Mouse (Mus musculus): ENCODE measurements around the gene Hspb11. TPM values are rescaled to one million over a fixed set of nuclear protein-coding genes. Genes with fewer than 3 reads are reported as not detected.

Gene Hspb11
- 11.3 to 13.8 TPM (median 12.7 TPM) in 4 replicates for total RNA-seq (2023; ENCODE audit: inconsistent age)

DNA sequence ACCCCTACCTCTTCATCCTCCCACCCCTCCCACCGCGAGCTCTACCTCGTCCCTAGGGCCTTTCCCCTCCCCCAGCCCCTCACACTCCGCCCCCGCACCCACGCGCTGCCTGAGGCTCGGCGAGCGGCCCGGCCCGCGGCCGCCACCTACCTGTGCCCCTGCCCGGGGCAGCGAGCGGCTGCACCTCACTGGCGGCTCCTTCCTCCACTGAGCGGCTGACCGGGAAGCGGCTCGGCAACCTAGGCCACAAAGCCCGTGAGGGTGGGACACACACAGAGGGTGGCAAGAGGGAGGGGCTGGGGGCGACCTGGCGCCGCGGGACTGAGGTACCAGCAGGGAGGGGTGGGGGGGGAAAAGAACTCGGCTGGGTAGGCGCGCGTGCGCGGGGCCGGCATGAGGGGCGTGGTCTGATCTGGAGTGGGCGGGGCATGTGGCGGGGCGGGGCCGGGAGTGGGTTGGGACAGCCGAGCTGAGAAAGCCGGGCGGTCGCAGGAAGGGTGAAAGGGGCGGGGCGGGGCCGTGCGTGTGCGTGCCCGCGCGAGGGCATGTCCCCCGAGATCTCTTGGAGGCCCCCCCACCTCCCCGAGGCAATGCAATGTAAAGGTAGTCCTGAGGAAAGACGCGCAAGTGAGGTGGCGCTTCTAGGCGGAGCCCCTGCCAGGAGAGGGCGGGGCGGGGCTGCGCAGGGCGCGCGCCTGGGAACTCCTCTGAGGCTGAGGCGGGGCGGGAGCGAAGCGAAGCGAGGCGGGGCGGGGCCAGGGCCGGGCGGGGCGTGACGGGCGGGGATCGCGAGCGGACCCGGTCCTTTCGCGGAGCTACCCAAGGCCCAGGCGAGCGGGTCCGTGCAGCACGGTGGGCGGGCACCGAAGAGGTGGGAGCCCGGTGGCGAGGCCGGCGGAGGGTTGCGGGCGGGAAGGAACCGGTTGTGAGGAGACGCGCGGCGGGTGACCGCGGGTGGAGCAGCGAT lies at the start of gene Hspb11, which contains the start of gene Lrrc42:
Gene Hspb11 (plus strand): TSS at position 469 of the 967 bp plus-strand sequence.
Gene Lrrc42 (minus strand): TSS at position 408 of the 967 bp plus-strand sequence.

DNA sequence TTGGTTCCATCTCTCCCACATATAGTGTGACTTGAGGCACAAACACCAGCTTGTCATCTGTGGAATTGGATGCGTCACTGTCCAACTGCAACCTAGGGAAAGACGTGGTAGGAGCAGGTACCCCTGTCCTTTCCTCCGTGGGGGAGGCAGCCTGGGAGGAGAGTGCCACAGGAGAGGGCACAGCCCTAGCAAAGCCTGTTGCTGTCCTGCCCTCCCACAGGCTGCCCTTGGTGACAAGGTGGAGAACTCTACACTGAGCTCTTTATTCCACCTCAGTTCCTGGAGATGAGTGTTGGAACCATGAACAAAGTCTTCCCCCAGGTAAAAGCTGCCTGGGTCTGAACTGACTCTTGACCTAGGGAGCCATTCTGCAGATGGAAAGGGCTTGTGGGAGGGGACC lies 44.5 kb upstream of the Hspb11 start, which contains the start of gene Ldlrad1:
Gene Ldlrad1 (plus strand): TSS at position 301 of the 400 bp plus-strand sequence.

DNA sequence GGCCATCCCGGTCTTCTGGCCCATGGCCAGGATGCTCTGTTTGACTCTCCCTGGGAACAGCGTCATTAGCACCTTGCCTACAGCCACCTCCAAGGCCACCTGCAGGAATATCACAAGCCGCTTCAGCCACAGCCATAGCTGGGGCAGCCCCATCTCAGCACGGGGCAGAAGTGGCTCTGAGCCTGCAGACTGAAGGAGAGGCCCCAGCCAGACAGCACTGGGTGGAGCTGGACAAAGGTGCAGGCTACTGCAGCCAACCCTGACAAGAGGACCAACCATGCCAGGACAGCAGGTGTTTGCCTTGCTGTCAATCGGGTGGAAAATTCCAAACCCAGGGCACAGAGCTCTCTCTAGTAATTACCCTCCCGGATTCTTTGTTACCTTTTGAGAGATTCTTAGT lies 53.6 kb downstream of the Hspb11 start, which contains the start of gene Dio1:
Gene Dio1 (minus strand): TSS at position 204 of the 400 bp plus-strand sequence.

DNA sequence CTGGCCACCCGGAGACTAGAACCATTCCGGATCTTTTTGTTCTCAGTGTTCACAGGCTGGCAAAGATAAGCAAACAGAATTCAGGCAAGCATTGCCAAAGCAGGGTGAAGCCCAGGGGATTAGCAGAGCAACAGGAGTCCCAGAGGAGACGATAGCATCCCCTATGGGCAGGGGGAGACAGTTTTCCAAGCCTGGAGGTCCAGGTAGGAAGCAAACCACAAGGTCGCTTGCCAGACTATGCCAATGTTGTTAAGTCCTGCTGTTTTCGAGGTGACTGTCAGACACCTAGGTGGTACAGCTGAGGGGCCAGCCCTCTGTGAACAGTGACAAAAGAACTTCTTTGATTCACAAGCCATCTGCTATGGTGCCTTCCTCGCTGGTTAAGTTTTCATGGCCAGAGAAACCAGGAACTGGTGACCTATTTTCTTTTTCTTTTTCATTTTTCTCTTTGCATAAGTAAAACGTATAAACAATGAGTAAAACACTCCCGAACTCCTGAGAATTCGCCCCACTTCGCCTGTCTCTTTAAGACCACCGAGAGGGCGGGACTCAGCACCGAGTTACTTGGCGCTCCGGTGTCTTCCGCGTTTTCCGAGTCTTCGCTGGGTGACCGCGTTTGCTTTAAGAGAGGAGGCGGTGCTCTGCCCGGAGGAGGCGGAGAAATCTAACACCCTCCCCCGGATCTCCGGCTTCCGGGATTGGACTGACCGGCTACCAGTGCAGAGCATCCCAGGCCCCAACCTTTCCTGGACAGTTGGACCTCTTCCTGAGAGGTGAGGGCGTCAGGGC lies 60.5 kb downstream of the Hspb11 start, which contains the start of gene Yipf1:
Gene Yipf1 (plus strand): TSS at position 674 of the 789 bp plus-strand sequence.

Other genes starting within 250 kb of the Hspb11 start
- 68.1 to 71.2 TPM (median 69.9 TPM) in 4 replicates for gene Mrpl37, start 186.7 kb upstream of the Hspb11 start, total RNA-seq (2023; ENCODE audit: inconsistent age)
- gene Cyb5rl, start 186.6 kb upstream of the Hspb11 start, total RNA-seq (2023; ENCODE audit: inconsistent age) = 9.5 to 14.0 TPM (median 10.8 TPM) in 4 replicates
- gene Cdcp2, start 156.7 kb upstream of the Hspb11 start, total RNA-seq (2023; ENCODE audit: inconsistent age) = not detected in 4 replicates
- gene Tmem59, start 75.2 kb upstream of the Hspb11 start, total RNA-seq (2023; ENCODE audit: inconsistent age) = 93.1 to 107 TPM (median 100 TPM) in 4 replicates
- gene Tceanc2, start 74.5 kb upstream of the Hspb11 start, total RNA-seq (2023; ENCODE audit: inconsistent age) = 30.7 to 43.5 TPM (median 36.1 TPM) in 4 replicates
- gene Ldlrad1, start 44.4 kb upstream of the Hspb11 start, total RNA-seq (2023; ENCODE audit: inconsistent age) = not detected in 4 replicates
- gene Lrrc42, start 61 bp upstream of the Hspb11 start, total RNA-seq (2023; ENCODE audit: inconsistent age) = 17.3 to 31.8 TPM (median 24.8 TPM) in 4 replicates
- gene Dio1, start 53.6 kb downstream of the Hspb11 start, total RNA-seq (2023; ENCODE audit: inconsistent age) = not detected in 4 replicates
- gene Yipf1, start 60.8 kb downstream of the Hspb11 start, total RNA-seq (2023; ENCODE audit: inconsistent age) = 42.1 to 48.6 TPM (median 47.3 TPM) in 4 replicates
- gene Ndc1, start 114.2 kb downstream of the Hspb11 start, total RNA-seq (2023; ENCODE audit: inconsistent age) = 6.8 to 11.3 TPM (median 7.5 TPM) in 4 replicates
- 1.0 TPM in 1 of 4 replicates, not detected in the others for gene Glis1, start 181.0 kb downstream of the Hspb11 start, total RNA-seq (2023; ENCODE audit: inconsistent age)